Mouse (Mus musculus): Measurements from ENCODE around the gene Agbl4. TPM values are rescaled to one million over a fixed set of nuclear protein-coding genes. Genes with fewer than 3 reads are reported as not detected.

The Agbl4 gene
- polyA plus RNA-seq, 1 experiment from 2014 or later = 0.30 TPM

DNA sequence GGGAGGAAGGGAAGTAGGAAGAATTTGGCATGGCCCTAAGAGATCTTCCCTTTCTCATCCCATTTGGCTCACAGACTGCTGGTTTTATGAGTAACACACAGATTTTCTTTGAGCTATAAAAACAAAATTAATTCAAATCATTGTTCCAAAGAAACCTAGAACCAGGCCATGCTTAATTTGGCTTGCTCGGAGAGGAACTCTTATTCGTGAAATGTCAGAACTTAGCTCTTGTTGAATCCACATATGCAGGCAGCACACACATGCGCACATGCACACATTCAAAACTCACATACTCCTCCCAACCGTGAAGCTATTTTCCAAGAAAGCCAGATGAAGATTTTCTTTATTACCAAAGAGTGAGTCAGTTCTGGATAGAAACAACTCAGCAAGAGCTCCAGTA, 621.9 kb downstream of the Agbl4 start:
- 96% methylated on average over 4 of the region's 4 CpGs for WGBS
- Histone ChIP-seq H3K4me2 (replicated peaks; ENCODE audit: low read depth, low read length) (no peak overlapping the region), H3K9ac (ENCODE audit: low read depth, low read length) (no peak overlapping the region), H3K27me3 (ENCODE audit: control insufficient read depth, insufficient read depth, low read length) (no peaks in the 10 kb centered on the region), H3K4me3 (ENCODE audit: low read length) (no peak overlapping the region), H3K4me1 (ENCODE audit: control insufficient read depth, insufficient read depth, low read length) (no peaks in the 10 kb centered on the region), H3K27ac (ENCODE audit: low read depth, low read length) (no peak overlapping the region), H3K9me3 (ENCODE audit: control insufficient read depth, low read length) (no peaks in the 10 kb centered on the region), H3K36me3 (ENCODE audit: control insufficient read depth, insufficient read depth, low read length) (no peaks in the 10 kb centered on the region)
- no peak for ATAC-seq (ENCODE audit: low FRiP score, low TSS enrichment)

DNA sequence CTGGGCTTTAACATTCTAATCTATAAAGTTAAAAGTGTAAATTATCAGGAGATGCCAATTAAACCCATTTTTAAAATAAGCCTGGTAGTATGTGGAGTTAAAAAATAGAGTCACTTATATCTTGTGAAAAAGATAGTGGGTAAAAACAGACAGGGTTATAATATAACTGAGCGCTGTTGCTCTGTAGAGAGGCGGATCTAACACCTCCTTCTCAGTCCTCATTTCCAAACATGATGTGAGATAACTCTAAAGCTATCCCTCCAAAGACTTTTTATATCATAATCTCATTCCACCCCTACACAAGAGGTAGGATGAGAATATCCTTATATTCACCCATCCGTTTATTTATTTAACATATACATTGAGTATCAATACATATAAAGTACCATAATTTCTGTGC, 669.9 kb downstream of the Agbl4 start:
- H3K9me3 ChIP-seq (ENCODE audit: control insufficient read depth, low read length) = no peaks in the 10 kb centered on the region
- no peak overlapping the region for H3K4me2 ChIP-seq (replicated peaks; ENCODE audit: low read depth, low read length)
- H3K4me3 ChIP-seq (ENCODE audit: low read length) = no peak overlapping the region
- H3K36me3 ChIP-seq (ENCODE audit: control insufficient read depth, insufficient read depth, low read length) = no peaks in the 10 kb centered on the region
- H3K27ac ChIP-seq (ENCODE audit: low read depth, low read length) = no peak overlapping the region
- no peak overlapping the region for H3K9ac ChIP-seq (ENCODE audit: low read depth, low read length)
- no peaks in the 10 kb centered on the region for H3K4me1 ChIP-seq (ENCODE audit: control insufficient read depth, insufficient read depth, low read length)
- no peak for ATAC-seq (ENCODE audit: low FRiP score, low TSS enrichment)
- no peaks in the 10 kb centered on the region for H3K27me3 ChIP-seq (ENCODE audit: control insufficient read depth, insufficient read depth, low read length)
- WGBS = 89% methylated on average over 3 of the region's 3 CpGs

DNA sequence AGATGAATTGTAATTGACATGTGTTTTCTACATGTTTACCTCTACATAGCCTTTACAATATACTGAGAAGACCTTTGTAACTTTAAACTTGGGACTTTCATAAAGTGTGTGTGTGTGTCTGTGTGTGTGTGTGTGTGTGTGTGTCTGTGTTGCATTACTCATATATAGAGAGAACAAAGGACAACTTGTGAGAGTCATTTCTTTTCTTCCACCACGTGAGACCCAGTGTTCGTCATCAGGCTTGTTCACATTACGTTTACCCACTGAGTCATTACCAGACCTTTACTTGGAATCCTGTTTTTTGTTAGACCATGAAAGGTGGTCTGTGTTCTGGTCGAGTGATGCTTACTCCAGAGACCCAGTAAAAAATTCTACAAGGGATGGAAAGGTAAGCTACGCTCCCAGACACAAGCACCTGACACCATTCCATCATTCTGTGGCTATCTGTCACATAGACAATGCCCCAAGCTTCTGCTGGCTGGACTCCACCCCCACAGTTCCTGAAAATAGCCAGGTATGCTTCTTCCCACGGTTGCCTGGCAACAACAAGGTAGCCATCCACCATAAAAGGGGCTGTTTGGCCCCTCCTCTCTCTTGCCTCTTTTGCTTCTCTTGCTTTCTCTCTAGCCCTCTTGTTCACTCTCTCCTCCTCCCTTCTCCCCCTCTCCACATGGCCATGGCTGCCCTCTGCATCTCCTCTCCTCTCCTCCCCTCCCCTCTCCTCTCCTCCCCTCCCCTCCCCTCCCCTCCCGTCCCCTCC, 676.5 kb downstream of the Agbl4 start:
- Histone ChIP-seq H3K4me1 (ENCODE audit: control insufficient read depth, insufficient read depth, low read length) (no peaks in the 10 kb centered on the region), H3K9ac (ENCODE audit: low read depth, low read length) (no peak overlapping the region), H3K4me3 (ENCODE audit: low read length) (no peak overlapping the region), H3K36me3 (ENCODE audit: control insufficient read depth, insufficient read depth, low read length) (no peaks in the 10 kb centered on the region), H3K9me3 (ENCODE audit: control insufficient read depth, low read length) (no peaks in the 10 kb centered on the region), H3K4me2 (replicated peaks; ENCODE audit: low read depth, low read length) (no peak overlapping the region), H3K27me3 (ENCODE audit: control insufficient read depth, insufficient read depth, low read length) (no peaks in the 10 kb centered on the region), H3K27ac (ENCODE audit: low read depth, low read length) (no peak overlapping the region)
- WGBS = 58% methylated on average over 7 of the region's 7 CpGs
- no peak for ATAC-seq (ENCODE audit: low FRiP score, low TSS enrichment)

DNA sequence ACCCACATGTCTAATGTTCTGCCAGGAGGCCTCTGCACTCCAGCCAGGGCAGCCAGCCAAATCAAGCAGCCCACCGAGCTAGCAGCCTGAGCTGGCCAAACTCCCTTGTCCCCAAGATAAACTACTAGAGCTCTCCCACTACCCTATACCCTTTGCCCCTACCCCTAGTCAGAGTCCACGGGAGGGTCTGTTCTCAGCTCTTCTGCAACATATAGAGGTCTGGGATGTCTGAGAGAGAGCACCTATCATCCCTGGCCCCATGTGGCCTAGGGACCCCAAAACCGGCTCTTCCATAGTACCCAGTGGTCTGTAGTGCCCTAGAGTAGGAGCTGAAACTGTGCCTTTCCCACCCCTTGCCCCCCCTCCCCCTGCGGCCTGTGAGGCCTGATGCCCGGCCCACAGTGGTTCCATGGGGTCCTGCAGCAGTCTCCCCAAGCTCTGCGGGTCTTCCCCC, 677.3 kb downstream of the Agbl4 start:
- WGBS = 76% methylated on average over 6 of the region's 6 CpGs
- Histone ChIP-seq H3K4me1 (ENCODE audit: control insufficient read depth, insufficient read depth, low read length) (no peaks in the 10 kb centered on the region), H3K36me3 (ENCODE audit: control insufficient read depth, insufficient read depth, low read length) (no peaks in the 10 kb centered on the region), H3K4me2 (replicated peaks; ENCODE audit: low read depth, low read length) (no peak overlapping the region), H3K27me3 (ENCODE audit: control insufficient read depth, insufficient read depth, low read length) (no peaks in the 10 kb centered on the region), H3K4me3 (ENCODE audit: low read length) (no peak overlapping the region), H3K27ac (ENCODE audit: low read depth, low read length) (no peak overlapping the region), H3K9ac (ENCODE audit: low read depth, low read length) (no peak overlapping the region), H3K9me3 (ENCODE audit: control insufficient read depth, low read length) (no peaks in the 10 kb centered on the region)
- ATAC-seq (ENCODE audit: low FRiP score, low TSS enrichment) = no peak

DNA sequence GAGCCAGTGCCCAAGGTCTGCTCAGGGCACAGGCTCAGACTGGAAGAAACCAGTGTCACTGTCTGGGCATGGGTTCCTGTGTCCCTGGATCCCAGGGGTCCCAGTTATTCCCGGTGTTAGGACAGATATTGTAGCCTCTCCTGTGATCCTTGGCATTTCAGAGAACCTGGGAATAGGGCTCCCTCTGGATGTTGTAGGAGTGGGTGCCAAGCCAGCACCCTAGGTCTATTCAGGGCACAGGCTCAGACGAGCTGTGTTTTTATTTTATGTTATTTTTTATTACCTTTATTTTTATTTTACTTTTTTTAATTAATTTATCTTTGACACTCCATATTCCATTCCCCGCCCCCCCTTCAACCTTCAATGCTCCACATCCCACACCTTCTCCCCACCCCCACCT, 680.3 kb downstream of the Agbl4 start:
- 90% methylated on average over 3 of the region's 3 CpGs for WGBS
- no peaks in the 10 kb centered on the region for H3K36me3 ChIP-seq (ENCODE audit: control insufficient read depth, insufficient read depth, low read length)
- no peaks in the 10 kb centered on the region for H3K27me3 ChIP-seq (ENCODE audit: control insufficient read depth, insufficient read depth, low read length)
- H3K4me3 ChIP-seq (ENCODE audit: low read length) = no peak overlapping the region
- ATAC-seq (ENCODE audit: low FRiP score, low TSS enrichment) = no peak
- H3K4me1 ChIP-seq (ENCODE audit: control insufficient read depth, insufficient read depth, low read length) = no peaks in the 10 kb centered on the region
- H3K27ac ChIP-seq (ENCODE audit: low read depth, low read length) = no peak overlapping the region
- no peaks in the 10 kb centered on the region for H3K9me3 ChIP-seq (ENCODE audit: control insufficient read depth, low read length)
- H3K4me2 ChIP-seq (replicated peaks; ENCODE audit: low read depth, low read length) = no peak overlapping the region
- no peak overlapping the region for H3K9ac ChIP-seq (ENCODE audit: low read depth, low read length)

DNA sequence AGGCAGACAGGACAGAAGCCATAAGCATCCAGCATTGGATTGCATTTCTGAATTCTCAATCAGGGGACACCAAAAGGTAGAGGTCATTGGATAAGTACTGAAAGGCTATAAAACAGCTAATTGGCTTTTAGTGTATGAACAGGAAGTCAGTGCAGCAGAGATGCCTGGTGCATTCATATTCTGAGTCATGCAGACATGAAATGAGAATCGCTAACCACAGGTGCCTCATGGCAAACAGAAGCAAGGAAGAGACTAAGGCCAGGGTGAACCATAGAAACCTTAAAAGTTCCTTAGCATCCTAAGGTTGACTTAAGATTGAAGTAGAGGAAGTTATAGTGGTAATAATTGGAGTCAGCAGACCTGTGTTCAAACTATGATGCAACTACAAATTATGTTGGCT, 687.9 kb downstream of the Agbl4 start:
- Histone ChIP-seq H3K9ac (ENCODE audit: low read depth, low read length) (no peak overlapping the region), H3K27me3 (ENCODE audit: control insufficient read depth, insufficient read depth, low read length) (no peaks in the 10 kb centered on the region), H3K9me3 (ENCODE audit: control insufficient read depth, low read length) (no peaks in the 10 kb centered on the region), H3K4me1 (ENCODE audit: control insufficient read depth, insufficient read depth, low read length) (no peaks in the 10 kb centered on the region), H3K4me3 (ENCODE audit: low read length) (no peak overlapping the region), H3K36me3 (ENCODE audit: control insufficient read depth, insufficient read depth, low read length) (no peaks in the 10 kb centered on the region), H3K4me2 (replicated peaks; ENCODE audit: low read depth, low read length) (no peak overlapping the region), H3K27ac (ENCODE audit: low read depth, low read length) (no peak overlapping the region)
- ATAC-seq (ENCODE audit: low FRiP score, low TSS enrichment) = no peak
- 85% methylated on average over 1 of the region's 1 CpGs for WGBS

DNA sequence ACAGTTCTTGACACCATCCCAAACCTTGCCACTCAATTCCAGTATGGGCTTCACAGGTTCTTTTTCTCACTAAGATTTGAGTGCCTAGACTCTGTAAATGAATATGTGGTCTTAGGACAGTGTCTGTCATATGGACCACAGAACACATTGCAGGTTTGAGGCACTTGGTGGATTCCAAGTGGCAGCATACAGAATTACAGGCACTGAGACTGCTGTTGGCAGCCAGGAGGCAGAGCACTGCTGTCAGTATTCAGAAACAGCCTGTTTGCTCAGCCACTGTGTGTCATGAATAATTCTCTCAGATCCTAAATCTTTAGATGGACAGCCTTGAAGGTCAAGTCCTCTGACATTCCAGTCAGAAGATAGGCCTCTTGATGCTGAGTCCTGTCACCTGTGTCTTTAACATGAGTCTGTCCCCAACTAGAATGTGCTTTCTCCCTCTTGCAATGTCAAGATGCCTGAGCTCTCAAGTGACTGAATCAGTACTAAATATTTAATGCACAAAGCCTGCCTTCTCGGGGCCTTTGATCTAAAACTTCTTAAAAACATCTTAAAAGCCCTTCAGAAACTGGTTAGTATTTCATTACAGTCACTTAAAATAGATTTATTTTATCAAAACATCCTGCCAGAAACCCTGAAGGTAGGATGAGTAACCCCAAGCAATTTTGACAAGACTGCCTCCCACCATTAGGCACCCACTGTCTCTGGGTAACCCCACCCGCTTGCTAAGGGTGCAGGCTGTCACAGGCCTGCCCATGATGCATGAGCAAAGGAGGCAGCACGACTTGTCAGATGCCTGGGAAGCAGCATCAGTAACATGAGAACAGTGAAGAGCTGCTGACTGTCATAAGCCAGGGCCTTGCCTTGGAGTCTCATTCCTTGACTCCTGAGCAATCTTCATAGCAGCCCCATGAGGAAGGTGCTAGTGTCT, 739.0 kb downstream of the Agbl4 start:
- no peaks in the 10 kb centered on the region for H3K9me3 ChIP-seq (ENCODE audit: control insufficient read depth, low read length)
- no peak overlapping the region for H3K9ac ChIP-seq (ENCODE audit: low read depth, low read length)
- ATAC-seq (ENCODE audit: low FRiP score, low TSS enrichment) = peak; percentile 88
- no peak overlapping the region for H3K4me3 ChIP-seq (ENCODE audit: low read length)
- no peak overlapping the region for H3K27ac ChIP-seq (ENCODE audit: low read depth, low read length)
- H3K4me1 ChIP-seq (ENCODE audit: control insufficient read depth, insufficient read depth, low read length) = no peaks in the 10 kb centered on the region
- no peaks in the 10 kb centered on the region for H3K27me3 ChIP-seq (ENCODE audit: control insufficient read depth, insufficient read depth, low read length)
- H3K4me2 ChIP-seq (replicated peaks; ENCODE audit: low read depth, low read length) = no peak overlapping the region
- H3K36me3 ChIP-seq (ENCODE audit: control insufficient read depth, insufficient read depth, low read length) = no peaks in the 10 kb centered on the region
- WGBS = 11% methylated on average over 3 of the region's 3 CpGs

DNA sequence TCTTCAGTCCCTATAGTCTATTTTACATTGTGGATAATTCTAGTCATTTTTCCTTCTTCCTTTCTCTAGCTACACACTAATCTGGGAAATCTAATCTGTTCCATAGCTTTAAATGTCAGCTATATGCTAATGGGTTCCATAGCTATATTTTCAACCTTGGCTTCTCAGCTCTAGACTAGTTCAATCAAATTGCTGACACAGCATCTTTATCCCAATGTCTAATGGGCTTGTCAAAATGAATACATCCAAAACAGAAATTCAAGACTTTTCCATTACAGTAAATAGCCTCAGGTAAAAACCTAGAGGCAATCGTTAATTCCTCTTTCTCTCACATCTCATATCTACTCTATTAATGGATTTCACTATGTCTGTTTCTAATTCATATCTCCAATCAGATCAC, 750.3 kb downstream of the Agbl4 start:
- no peak for ATAC-seq (ENCODE audit: low FRiP score, low TSS enrichment)
- 87% methylated on average over 1 of the region's 1 CpGs for WGBS
- no peaks in the 10 kb centered on the region for H3K36me3 ChIP-seq (ENCODE audit: control insufficient read depth, insufficient read depth, low read length)
- H3K4me3 ChIP-seq (ENCODE audit: low read length) = no peak overlapping the region
- H3K4me2 ChIP-seq (replicated peaks; ENCODE audit: low read depth, low read length) = no peak overlapping the region
- H3K9me3 ChIP-seq (ENCODE audit: control insufficient read depth, low read length) = no peaks in the 10 kb centered on the region
- H3K4me1 ChIP-seq (ENCODE audit: control insufficient read depth, insufficient read depth, low read length) = no peaks in the 10 kb centered on the region
- H3K9ac ChIP-seq (ENCODE audit: low read depth, low read length) = no peak overlapping the region
- H3K27me3 ChIP-seq (ENCODE audit: control insufficient read depth, insufficient read depth, low read length) = no peaks in the 10 kb centered on the region
- no peak overlapping the region for H3K27ac ChIP-seq (ENCODE audit: low read depth, low read length)

DNA sequence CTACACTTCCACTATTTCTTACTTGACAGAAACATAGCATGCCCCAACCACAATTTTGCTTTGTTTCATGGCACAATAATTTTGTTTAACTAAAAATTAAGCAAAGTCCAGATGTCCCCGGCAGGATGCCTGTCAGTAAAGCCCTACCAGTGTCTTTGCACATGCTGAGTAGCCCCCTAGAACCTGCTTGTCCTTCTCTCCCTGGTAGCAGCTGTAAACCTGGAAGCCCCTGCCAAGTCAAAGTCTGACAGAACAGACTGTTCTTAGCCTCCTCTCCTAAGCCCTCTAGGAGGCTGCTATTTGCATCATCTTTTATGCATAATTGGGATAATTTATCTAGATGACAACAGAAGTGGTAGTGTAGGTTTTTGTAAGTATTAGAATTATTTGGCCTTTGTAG, 758.4 kb downstream of the Agbl4 start:
- Histone ChIP-seq H3K9ac (ENCODE audit: low read depth, low read length) (no peak overlapping the region), H3K9me3 (ENCODE audit: control insufficient read depth, low read length) (no peaks in the 10 kb centered on the region), H3K36me3 (ENCODE audit: control insufficient read depth, insufficient read depth, low read length) (no peaks in the 10 kb centered on the region), H3K27me3 (ENCODE audit: control insufficient read depth, insufficient read depth, low read length) (no peaks in the 10 kb centered on the region), H3K4me3 (ENCODE audit: low read length) (no peak overlapping the region), H3K4me1 (ENCODE audit: control insufficient read depth, insufficient read depth, low read length) (no peaks in the 10 kb centered on the region), H3K27ac (ENCODE audit: low read depth, low read length) (no peak overlapping the region), H3K4me2 (replicated peaks; ENCODE audit: low read depth, low read length) (no peak overlapping the region)
- no peak for ATAC-seq (ENCODE audit: low FRiP score, low TSS enrichment)
- WGBS = 68% methylated on average over 1 of the region's 1 CpGs

Measured in kidney, embryonic 14.5 days (tissue).